Mouse (Mus musculus): ENCODE results near the gene Bsn.

Gene Bsn

GRCm38 (mm10) chr9:108126436-108127180 is 63.6 kb downstream of the Bsn start:
- in situ Hi-C loops (cut with MboI, MseI): no loop called here

- in situ Hi-C loops (cut with MboI, MseI): no loop called here
Observed at GRCm38 (mm10) chr9:108125731-108126130, 64.5 kb downstream of the Bsn start.

- in situ Hi-C loops (cut with MboI, MseI): loop anchor here (5.0 kb wide), 2 partner anchors 42 to 48 kb away; partner anchors contain the start of genes Mst1 and Rnf123
Observed at GRCm38 (mm10) chr9:108123916-108124315, 66.3 kb downstream of the Bsn start.

GRCm38 (mm10) chr9:108121170-108121969 is 68.8 kb downstream of the Bsn start:
- in situ Hi-C loops (cut with MboI, MseI): loop anchor here (5.0 kb wide), 2 partner anchors 39 to 51 kb away; partner anchors contain the start of genes Mst1 and Rnf123

- in situ Hi-C loops (cut with MboI, MseI): loop anchor here (5.0 kb wide), 2 partner anchors 38 to 52 kb away; partner anchors contain the start of genes Mst1 and Rnf123
Observed at GRCm38 (mm10) chr9:108120671-108121070, 69.5 kb downstream of the Bsn start.

GRCm38 (mm10) chr9:108119891-108120411 is 70.2 kb downstream of the Bsn start:
- in situ Hi-C loops (cut with MboI, MseI): loop anchor here (5.0 kb wide), 2 partner anchors 38 to 52 kb away; partner anchors contain the start of genes Mst1 and Rnf123

- in situ Hi-C loops (cut with MboI, MseI): no loop called here
Observed at GRCm38 (mm10) chr9:108117143-108117542, 73.0 kb downstream of the Bsn start.

- in situ Hi-C loops (cut with MboI, MseI): no loop called here
Observed at GRCm38 (mm10) chr9:108115290-108116077, 74.7 kb downstream of the Bsn start.

GRCm38 (mm10) chr9:108112719-108113340 is 77.4 kb downstream of the Bsn start:
- in situ Hi-C loops (cut with MboI, MseI): no loop called here

- in situ Hi-C loops (cut with MboI, MseI): no loop called here
Observed at GRCm38 (mm10) chr9:108111593-108112121, 78.5 kb downstream of the Bsn start.

GRCm38 (mm10) chr9:108111101-108111592 is 79.0 kb downstream of the Bsn start:
- in situ Hi-C loops (cut with MboI, MseI): no loop called here

GRCm38 (mm10) chr9:108110160-108110559 is 80.0 kb downstream of the Bsn start:
- in situ Hi-C loops (cut with MboI, MseI): no loop called here

- in situ Hi-C loops (cut with MboI, MseI): no loop called here
Observed at GRCm38 (mm10) chr9:108107867-108108266, 82.3 kb downstream of the Bsn start.

GRCm38 (mm10) chr9:108106090-108106489 is 84.1 kb downstream of the Bsn start:
- in situ Hi-C loops (cut with MboI, MseI): no loop called here

GRCm38 (mm10) chr9:108105549-108105863 is 84.7 kb downstream of the Bsn start:
- in situ Hi-C loops (cut with MboI, MseI): no loop called here

- in situ Hi-C loops (cut with MboI, MseI): no loop called here
Observed at GRCm38 (mm10) chr9:108104766-108105548, 85.2 kb downstream of the Bsn start.

- in situ Hi-C loops (cut with MboI, MseI): no loop called here
Observed at GRCm38 (mm10) chr9:108099619-108100018, 90.6 kb downstream of the Bsn start.

- in situ Hi-C loops (cut with MboI, MseI): no loop called here
Observed at GRCm38 (mm10) chr9:108095949-108096712, 94.1 kb downstream of the Bsn start.

- in situ Hi-C loops (cut with MboI, MseI): no loop called here
Observed at GRCm38 (mm10) chr9:108095518-108095917, 94.7 kb downstream of the Bsn start.
